8 mouse cellular contexts compared by ENCODE assay signal in the genomic region with DNA sequence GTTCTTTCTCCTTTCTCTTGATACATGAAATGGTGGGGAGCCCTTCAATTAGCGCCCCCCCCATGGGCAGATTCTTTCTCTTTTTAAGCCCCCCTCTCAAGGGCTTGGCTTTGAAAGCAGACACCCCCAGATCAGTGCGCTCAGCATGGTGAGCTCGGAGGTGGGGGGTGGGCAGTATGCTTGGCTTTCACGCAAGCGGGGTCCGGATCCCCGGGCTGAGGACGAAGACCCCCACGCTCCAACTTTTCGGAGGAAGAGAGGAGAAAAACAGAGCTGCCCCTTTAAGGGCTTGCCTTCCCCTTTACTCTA. TPM values are rescaled to one million over a fixed set of nuclear protein-coding genes. Genes with fewer than 3 reads are reported as not detected.
DNase-seq lines count a peak whose midpoint lies in the region; ATAC-seq lines count a peak whose summit lies in the region.

No protein-coding gene starts in this region.

- H3K9ac ChIP-seq in neural tube, embryonic 11.5 days (ENCODE audit: low read length), result peak overlapping the region; percentile 89
- no peak overlapping the region for H3K9ac ChIP-seq in liver, embryonic 12.5 days
- H3K9ac ChIP-seq in stomach, embryonic 15.5 days, result no peak overlapping the region

- peak overlapping the region; percentile 63 for H3K4me2 ChIP-seq in neural tube, embryonic 11.5 days (ENCODE audit: low read depth)
- H3K4me2 ChIP-seq in liver, embryonic 12.5 days, result peak overlapping the region; percentile 70
- peak overlapping the region; percentile 79 for H3K4me2 ChIP-seq in stomach, embryonic 15.5 days

- peak overlapping the region; percentile 86; the same call in 1 of the 2 replicates for H3K27ac ChIP-seq in neural tube, embryonic 11.5 days (ENCODE audit: low read depth, low read length)
- H3K27ac ChIP-seq in liver, embryonic 12.5 days, result no peak overlapping the region
- peak overlapping the region; percentile 27; the same call in 1 of the 2 replicates for H3K27ac ChIP-seq in stomach, embryonic 15.5 days

- H3K36me3 ChIP-seq in neural tube, embryonic 11.5 days (ENCODE audit: control insufficient read depth, insufficient read depth, low read length), result no peaks in the 10 kb centered on the region
- H3K36me3 ChIP-seq in liver, embryonic 12.5 days, result no peaks in the 10 kb centered on the region
- no peaks in the 10 kb centered on the region for H3K36me3 ChIP-seq in stomach, embryonic 15.5 days

- peak; percentile 38 for ATAC-seq in cerebellum, adult (ENCODE audit: insufficient number of reproducible peaks, low FRiP score, low TSS enrichment)
- no peak for ATAC-seq in neural tube, embryonic 11.5 days (ENCODE audit: insufficient read depth, low FRiP score, low TSS enrichment)
- ATAC-seq in liver, embryonic 12.5 days, result no peak
- no peak; the same call in 1 of the 2 replicates for ATAC-seq in stomach, embryonic 15.5 days (ENCODE audit: insufficient read depth, low FRiP score, low read depth)

- no peaks in the 10 kb centered on the region for H3K27me3 ChIP-seq in neural tube, embryonic 11.5 days (ENCODE audit: control insufficient read depth, insufficient read depth, low read length)
- H3K27me3 ChIP-seq in liver, embryonic 12.5 days (replicated peaks), result peaks cover 55% of the 10 kb centered on the region
- no peaks in the 10 kb centered on the region for H3K27me3 ChIP-seq in stomach, embryonic 15.5 days (replicated peaks)

- peaks cover 25% of the 10 kb centered on the region for H3K4me1 ChIP-seq in neural tube, embryonic 11.5 days (ENCODE audit: control insufficient read depth, insufficient read depth, low read length)
- H3K4me1 ChIP-seq in liver, embryonic 12.5 days, result peaks cover 9% of the 10 kb centered on the region; the same call in 1 of the 2 replicates
- H3K4me1 ChIP-seq in stomach, embryonic 15.5 days, result peaks cover 28% of the 10 kb centered on the region; the same call in 1 of the 2 replicates

- H3K4me3 ChIP-seq in neural tube, embryonic 11.5 days (ENCODE audit: low read depth, low read length), result peak overlapping the region; percentile 63
- peak overlapping the region; percentile 64 for H3K4me3 ChIP-seq in liver, embryonic 12.5 days
- H3K4me3 ChIP-seq in stomach, embryonic 15.5 days (replicated peaks), result peak overlapping the region; percentile 78

- under 1% methylated on average over 8 of the region's 10 CpGs for WGBS in neural tube, embryonic 11.5 days
- WGBS in liver, embryonic 12.5 days (ENCODE audit: insufficient replicate concordance), result 0% methylated on average over 8 of the region's 10 CpGs
- WGBS in stomach, embryonic 15.5 days, result 4% methylated on average over 10 of the region's 10 CpGs

- DNase-seq in cerebellum, postnatal 25 days, result no peak
- no peak for DNase-seq in neural tube, embryonic 11.5 days (ENCODE audit: low spot score)
- no peak for DNase-seq in neural tube, embryonic 10.5 days (ENCODE audit: extremely low spot score, low spot score)
- DNase-seq in spleen, postnatal 4 days (ENCODE audit: low spot score in 2 of 2), result no peak
- no peak for DNase-seq in cerebellum, adult 9-11 months

- H3K9me3 ChIP-seq in neural tube, embryonic 11.5 days (ENCODE audit: control insufficient read depth, low read length), result no peaks in the 10 kb centered on the region
- H3K9me3 ChIP-seq in liver, embryonic 12.5 days (replicated peaks), result no peaks in the 10 kb centered on the region
- H3K9me3 ChIP-seq in stomach, embryonic 15.5 days, result no peaks in the 10 kb centered on the region

RNA-seq across cellular contexts. Expression of gene Peli2, which starts 0.2 kb away (rescaled TPM):
- 14.9 and 18.7 TPM in 2 replicates for polyA plus RNA-seq in neural tube, embryonic 11.5 days (2014; fragmentation: Nextera tagmentation; extraction: Ambion mirVana)
- 1.7 and 1.8 TPM in 2 replicates for polyA plus RNA-seq in liver, embryonic 12.5 days (2016; fragmentation: Nextera tagmentation; extraction: Ambion mirVana)
- 8.1 and 9.2 TPM in 2 replicates for polyA plus RNA-seq in stomach, embryonic 15.5 days (2015; fragmentation: Nextera tagmentation; extraction: Ambion mirVana)
